In the genomic region with DNA sequence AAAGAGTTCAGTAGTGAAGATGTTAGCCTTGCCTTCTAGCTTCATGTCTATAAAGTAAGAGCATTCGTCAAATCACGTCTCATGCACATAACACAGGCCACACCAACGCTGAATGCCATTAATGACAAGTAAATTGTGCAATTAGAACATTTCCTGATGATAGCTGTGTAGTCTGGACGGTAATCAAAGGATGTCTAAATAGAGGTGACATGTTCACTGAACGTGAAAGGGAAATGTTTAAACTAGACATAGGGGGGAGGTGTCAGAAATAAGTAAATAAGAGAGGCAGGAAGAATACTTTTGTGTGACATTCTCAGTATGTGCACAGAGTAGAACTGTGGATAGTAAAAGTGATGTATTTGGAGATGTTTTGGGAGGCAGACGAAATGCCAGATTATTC, we compare ENCODE assay signal across 18 mouse cellular contexts.
"Had no signal": no experiment of that assay in that cellular context is flagged by ENCODE, and none has a peak within 500 bp of the region (broad histone marks: within the 10 kb centered on the region; RNA-seq: fewer than 3 reads in every experiment).

No protein-coding gene starts in this region.

- H3K36me3 ChIP-seq: midbrain, embryonic 10.5 days; midbrain, embryonic 12.5 days; neural tube, embryonic 13.5 days; neural tube, embryonic 15.5 days had no signal

- DNase-seq: lung, adult 18-20 months; lung, embryonic 14.5 days; lung, postnatal 10 days; lung, postnatal 4 days; midbrain, embryonic 14.5 days; right cerebral cortex, adult 18-20 months; right cerebral cortex, postnatal 25 days; right cerebral cortex, postnatal 4 days; spleen, adult 18-20 months; thymus, adult 18-20 months; thymus, postnatal 14 days; thymus, postnatal 36 days had no signal

- ATAC-seq: midbrain, embryonic 16.5 days had no signal

- H3K9ac ChIP-seq: lung, embryonic 14.5 days; midbrain, embryonic 12.5 days; neural tube, embryonic 13.5 days; neural tube, embryonic 15.5 days had no signal

- H3K4me3 ChIP-seq: midbrain, embryonic 10.5 days; midbrain, embryonic 12.5 days; myocyte; neural tube, embryonic 13.5 days; neural tube, embryonic 15.5 days had no signal

- H3K4me1 ChIP-seq: midbrain, embryonic 10.5 days; midbrain, embryonic 12.5 days; neural tube, embryonic 13.5 days; neural tube, embryonic 15.5 days had no signal

- H3K9me3 ChIP-seq: midbrain, embryonic 10.5 days; midbrain, embryonic 12.5 days; neural tube, embryonic 15.5 days had no signal

- H3K27ac ChIP-seq: midbrain, embryonic 10.5 days; midbrain, embryonic 12.5 days; neural tube, embryonic 13.5 days; neural tube, embryonic 15.5 days had no signal

- H3K4me2 ChIP-seq: lung, embryonic 14.5 days; midbrain, embryonic 12.5 days; neural tube, embryonic 13.5 days; neural tube, embryonic 15.5 days had no signal

- H3K27me3 ChIP-seq: midbrain, embryonic 12.5 days; neural tube, embryonic 13.5 days; neural tube, embryonic 15.5 days had no signal
